Comparison of ENCODE assay signal across 14 mouse cellular contexts in the genomic region with DNA sequence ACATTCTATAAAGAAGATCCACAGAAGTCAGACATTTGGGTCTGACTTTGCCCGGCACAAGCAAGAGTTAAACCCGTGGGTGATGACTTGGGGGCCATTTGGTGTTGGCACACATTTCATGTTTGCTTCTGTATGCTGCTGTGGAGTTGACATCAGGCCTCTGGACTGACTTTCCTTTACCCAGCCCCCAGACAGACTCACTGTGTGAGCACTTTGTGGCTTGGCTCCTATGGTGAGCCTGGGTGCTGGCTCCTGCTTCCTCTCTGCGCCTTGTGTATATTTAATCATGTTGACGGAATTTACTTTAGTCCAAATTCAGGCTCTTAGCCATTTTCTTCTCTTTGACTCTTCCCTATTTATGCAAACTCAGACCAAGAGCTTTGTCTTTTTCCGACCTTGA.
DNase-seq lines count a peak whose midpoint lies in the region; ATAC-seq lines count a peak whose summit lies in the region.
"Had no signal": no experiment of that assay in that cellular context is flagged by ENCODE, and none has a peak within 500 bp of the region (broad histone marks: within the 10 kb centered on the region; RNA-seq: fewer than 3 reads in every experiment).

No protein-coding gene starts in this region.

- H3K9me3 ChIP-seq in intestine, embryonic 14.5 days (ENCODE audit: control insufficient read depth, low read length) = no peaks in the 10 kb centered on the region
- H3K9me3 ChIP-seq in stomach, embryonic 16.5 days (replicated peaks; ENCODE audit: control insufficient read depth, low read length) = no peaks in the 10 kb centered on the region
- no peaks in the 10 kb centered on the region for H3K9me3 ChIP-seq in hindbrain, embryonic 11.5 days (ENCODE audit: control insufficient read depth, low read length)
- H3K9me3 ChIP-seq: heart, embryonic 13.5 days had no signal

- H3K27me3 ChIP-seq in intestine, embryonic 14.5 days (replicated peaks; ENCODE audit: control insufficient read depth, insufficient read depth, low read length) = no peaks in the 10 kb centered on the region
- H3K27me3 ChIP-seq in stomach, embryonic 16.5 days (ENCODE audit: control insufficient read depth, insufficient read depth, low read length) = no peaks in the 10 kb centered on the region
- no peaks in the 10 kb centered on the region for H3K27me3 ChIP-seq in hindbrain, embryonic 11.5 days (ENCODE audit: control insufficient read depth, insufficient read depth, low read length)
- H3K27me3 ChIP-seq: heart, embryonic 13.5 days had no signal

- DNase-seq in heart, adult 11 months = peak; percentile 93
- DNase-seq in heart, postnatal 25 days (ENCODE audit: low spot score) = no peak
- DNase-seq in lung, postnatal 10 days = peak; percentile 67
- no peak for DNase-seq in lung, postnatal 36 days
- no peak for DNase-seq in intestine, embryonic 14.5 days (ENCODE audit: low spot score)
- no peak for DNase-seq in layer of hippocampus, adult 9-10 months (ENCODE audit: low spot score)
- no peak for DNase-seq in hindbrain, embryonic 11.5 days (ENCODE audit: low spot score)
- DNase-seq: cerebellum, adult 18-20 months; kidney, postnatal 25 days; right cerebral cortex, postnatal 4 days had no signal

- H3K4me3 ChIP-seq in intestine, embryonic 14.5 days (ENCODE audit: low read depth, low read length) = no peak overlapping the region
- no peak overlapping the region for H3K4me3 ChIP-seq in stomach, embryonic 16.5 days (replicated peaks; ENCODE audit: low read length)
- H3K4me3 ChIP-seq in hindbrain, embryonic 11.5 days (ENCODE audit: low read depth, low read length) = no peak overlapping the region
- H3K4me3 ChIP-seq: heart, embryonic 13.5 days; myocyte had no signal

- no peaks in the 10 kb centered on the region for H3K36me3 ChIP-seq in intestine, embryonic 14.5 days (ENCODE audit: control insufficient read depth, insufficient read depth, low read length)
- no peaks in the 10 kb centered on the region for H3K36me3 ChIP-seq in stomach, embryonic 16.5 days (ENCODE audit: control insufficient read depth, insufficient read depth, low read length)
- H3K36me3 ChIP-seq in hindbrain, embryonic 11.5 days (ENCODE audit: control insufficient read depth, insufficient read depth, low read length) = no peaks in the 10 kb centered on the region
- H3K36me3 ChIP-seq: heart, embryonic 13.5 days had no signal

- H3K27ac ChIP-seq in intestine, embryonic 14.5 days (ENCODE audit: low read depth) = peak overlapping the region; percentile 69
- H3K27ac ChIP-seq in stomach, embryonic 16.5 days (ENCODE audit: low read length) = peak overlapping the region; percentile 76
- no peak overlapping the region for H3K27ac ChIP-seq in hindbrain, embryonic 11.5 days (ENCODE audit: low read depth, low read length)
- H3K27ac ChIP-seq: heart, embryonic 13.5 days had no signal

- no peak overlapping the region; the same call in 1 of the 2 replicates for H3K4me2 ChIP-seq in intestine, embryonic 14.5 days (ENCODE audit: low read length)
- no peak overlapping the region for H3K4me2 ChIP-seq in stomach, embryonic 16.5 days (ENCODE audit: low read depth, low read length)
- H3K4me2 ChIP-seq in hindbrain, embryonic 11.5 days (replicated peaks; ENCODE audit: low read depth, low read length) = no peak overlapping the region
- H3K4me2 ChIP-seq: heart, embryonic 13.5 days; midbrain, embryonic 11.5 days had no signal

- peaks cover 11% of the 10 kb centered on the region; the same call in 1 of the 2 replicates for H3K4me1 ChIP-seq in intestine, embryonic 14.5 days (replicated peaks; ENCODE audit: control insufficient read depth, insufficient read depth, low read length)
- H3K4me1 ChIP-seq in stomach, embryonic 16.5 days (ENCODE audit: control insufficient read depth, insufficient read depth, low read length) = peaks cover 9% of the 10 kb centered on the region; the same call in 1 of the 2 replicates
- no peaks in the 10 kb centered on the region for H3K4me1 ChIP-seq in hindbrain, embryonic 11.5 days (replicated peaks; ENCODE audit: control insufficient read depth, insufficient read depth, low read length)

- ATAC-seq in intestine, embryonic 14.5 days (replicated peaks; ENCODE audit: low FRiP score, low TSS enrichment, low read depth) = no peak; the same call in 1 of the 2 replicates
- peak; percentile 83; the same call in 1 of the 2 replicates for ATAC-seq in stomach, embryonic 16.5 days (ENCODE audit: insufficient read depth, low FRiP score)
- ATAC-seq in hindbrain, embryonic 11.5 days (ENCODE audit: low FRiP score) = no peak

- WGBS in intestine, embryonic 14.5 days = 61% methylated on average over 5 of the region's 5 CpGs
- 45% methylated on average over 5 of the region's 5 CpGs for WGBS in stomach, embryonic 16.5 days
- WGBS in hindbrain, embryonic 11.5 days = 88% methylated on average over 5 of the region's 5 CpGs

- no peak overlapping the region for H3K9ac ChIP-seq in intestine, embryonic 14.5 days (ENCODE audit: low read length)
- H3K9ac ChIP-seq in stomach, embryonic 16.5 days (ENCODE audit: low read length) = no peak overlapping the region
- no peak overlapping the region for H3K9ac ChIP-seq in hindbrain, embryonic 11.5 days (ENCODE audit: low read depth, low read length)
- H3K9ac ChIP-seq: heart, embryonic 13.5 days had no signal

- intact Hi-C loops in heart, postnatal 25 days (cut with DNase I) = no loop called here

Comparison
In these comparisons a context has a peak if more than half of its experiments do, and no peak if none do; other contexts are left out.
1. DNase-seq: peak in heart, adult 11 months (single experiment) and lung, postnatal 10 days (single experiment); none in heart, postnatal 25 days (single experiment), lung, postnatal 36 days (single experiment), intestine, embryonic 14.5 days (single experiment), layer of hippocampus, adult 9-10 months (single experiment) and hindbrain, embryonic 11.5 days (single experiment).